Mouse (Mus musculus) left cerebral cortex, adult 11 months (tissue): Measurements from ENCODE around the gene Blvrb.

ENCODE experiments used
- DNase-seq: peaks from one replicate; pipeline ENCODE4 v3.0.0; 2022; ENCODE audit warnings: low spot score

Gene Blvrb

DNA sequence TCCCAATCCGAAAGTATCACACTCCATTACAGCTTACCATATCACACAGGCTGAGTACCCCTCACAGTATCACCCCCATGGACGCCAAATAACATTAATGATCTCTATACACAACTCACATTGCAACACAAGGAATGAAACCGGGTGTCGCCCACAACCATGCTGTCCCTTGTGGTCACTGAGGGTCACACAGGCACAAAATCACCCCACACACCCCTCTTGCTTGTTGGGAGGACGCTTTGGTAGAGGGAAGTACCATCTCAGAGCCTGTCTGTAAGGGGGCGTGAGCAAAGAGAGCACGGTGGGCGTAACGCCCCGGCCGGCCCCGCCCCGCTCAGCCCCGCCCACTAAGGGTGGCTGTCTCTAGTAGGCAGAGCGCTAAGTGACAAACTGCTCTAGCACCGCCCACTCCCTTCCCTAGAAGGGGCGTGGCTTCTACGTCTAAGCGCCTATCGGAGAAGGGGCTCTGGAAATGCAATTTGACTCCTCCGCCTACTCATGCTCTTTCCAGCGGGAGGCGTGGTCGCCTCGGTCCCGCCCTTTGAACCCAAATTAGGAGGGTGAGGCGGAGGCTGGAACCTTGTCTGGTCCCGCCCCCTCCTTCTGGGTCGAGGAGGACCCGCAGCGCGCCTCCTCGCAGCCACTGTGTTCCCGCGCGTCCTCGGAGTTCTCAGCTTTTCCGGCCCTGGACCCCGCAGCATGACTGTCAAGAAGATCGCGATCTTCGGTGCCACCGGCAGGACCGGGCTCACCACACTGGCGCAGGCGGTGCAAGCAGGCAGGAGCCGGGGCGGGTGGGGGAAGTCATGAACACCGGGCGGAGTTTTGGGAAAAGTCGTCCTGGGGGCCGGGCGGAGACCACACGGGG, at the start of gene Blvrb, which contains the start of gene Sptbn4:
Blvrb (plus strand) TSS at position 560 of the 868 bp plus-strand sequence.
Sptbn4 (minus strand) TSS at position 268 of the 868 bp plus-strand sequence.
- DNase-seq = peak; percentile 99

DNA sequence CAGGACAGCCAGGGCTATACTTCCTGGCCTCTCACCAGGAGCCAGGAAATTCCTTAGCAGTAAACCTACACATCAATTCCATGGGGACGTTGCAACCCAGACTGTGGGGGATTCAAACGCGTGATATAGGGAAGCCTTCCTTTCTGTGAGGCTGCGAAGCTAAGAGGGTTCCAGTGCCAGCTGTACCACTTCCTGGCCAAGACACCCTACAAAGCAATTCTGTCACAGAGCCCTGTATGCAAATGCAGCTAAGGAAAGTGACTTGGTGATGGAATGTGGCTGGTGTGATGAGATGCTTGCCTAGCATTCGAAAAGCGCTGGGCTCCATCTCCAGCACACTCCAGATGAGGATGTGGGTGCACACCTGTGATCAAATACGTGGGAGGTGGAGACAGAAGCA, 47.2 kb upstream of the Blvrb start:
- DNase-seq = no peak

DNA sequence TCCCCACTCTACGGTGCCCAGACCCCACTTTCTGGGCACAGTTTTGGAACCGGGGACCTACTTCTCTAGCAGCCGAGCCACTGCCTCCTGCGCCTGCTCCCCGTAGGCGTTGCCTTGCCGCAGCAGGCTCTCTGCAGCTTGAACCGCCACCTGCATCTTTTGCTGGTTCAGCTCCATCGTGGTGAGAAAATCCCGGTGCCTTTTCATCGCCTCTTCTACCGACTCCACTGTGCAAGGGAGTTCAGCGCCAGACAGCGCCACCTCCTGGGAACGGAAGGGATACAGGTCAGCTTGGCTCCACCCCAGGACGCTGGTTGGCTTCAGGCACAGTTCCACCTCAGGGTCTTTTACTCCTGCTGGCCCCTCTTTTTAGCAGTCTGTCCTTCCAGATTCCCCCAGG, 45.1 kb upstream of the Blvrb start:
- peak; percentile 65 for DNase-seq

DNA sequence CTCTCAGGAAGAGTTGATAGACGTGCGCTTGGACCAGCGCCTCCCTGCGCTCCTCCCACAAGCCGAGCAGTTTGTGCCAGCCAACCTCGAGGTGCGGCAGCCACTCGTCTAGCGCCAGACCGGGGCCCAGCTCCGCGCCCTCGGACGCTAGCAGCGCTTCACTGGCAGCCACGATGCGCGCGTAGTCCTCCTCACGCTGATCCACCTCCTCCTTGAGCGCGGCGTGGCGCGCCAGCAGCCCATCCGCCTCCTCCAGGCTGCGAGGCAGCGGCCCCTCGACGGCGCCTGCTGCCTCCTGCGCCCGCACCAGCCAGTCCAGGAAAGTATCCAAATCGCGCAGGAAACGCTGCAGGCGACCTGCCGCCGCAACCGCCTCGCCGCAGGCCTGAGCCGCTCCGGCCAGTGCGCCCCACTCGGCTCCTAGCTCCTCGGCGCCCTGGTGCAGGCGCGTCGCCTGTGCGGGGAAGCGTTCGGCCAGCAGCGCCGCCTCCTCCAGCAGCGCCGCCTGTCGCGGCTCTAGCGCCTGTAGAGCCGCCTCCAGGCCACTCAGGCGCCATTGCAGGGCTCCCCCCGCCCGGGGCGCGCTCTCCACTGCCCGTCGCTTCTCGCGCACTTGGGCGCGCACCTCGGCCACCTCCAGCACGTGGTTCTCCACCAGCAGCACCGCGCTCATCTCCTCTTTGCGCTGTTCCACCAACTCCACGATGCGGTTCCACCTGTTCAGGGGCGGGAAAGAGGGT, 43.4 kb upstream of the Blvrb start:
- no peak for DNase-seq

DNA sequence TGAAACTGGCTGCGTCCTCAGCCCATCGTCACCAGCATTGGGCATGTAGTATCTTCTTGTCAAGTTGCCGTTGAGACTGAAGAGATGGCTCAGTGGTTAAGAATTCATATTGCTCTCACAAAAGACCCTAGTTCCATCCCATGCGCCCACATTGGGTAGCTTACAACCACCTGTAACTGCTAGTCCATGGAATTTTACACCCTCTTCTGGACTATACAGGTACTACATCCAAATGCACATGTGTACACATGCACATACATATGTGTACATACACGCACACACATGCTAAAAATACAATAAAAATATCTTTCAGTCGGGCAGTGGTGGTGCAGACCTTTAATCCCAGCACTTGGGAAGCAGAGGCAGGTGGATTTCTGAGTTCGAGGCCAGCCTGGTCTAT, 41.3 kb upstream of the Blvrb start:
- DNase-seq = no peak

DNA sequence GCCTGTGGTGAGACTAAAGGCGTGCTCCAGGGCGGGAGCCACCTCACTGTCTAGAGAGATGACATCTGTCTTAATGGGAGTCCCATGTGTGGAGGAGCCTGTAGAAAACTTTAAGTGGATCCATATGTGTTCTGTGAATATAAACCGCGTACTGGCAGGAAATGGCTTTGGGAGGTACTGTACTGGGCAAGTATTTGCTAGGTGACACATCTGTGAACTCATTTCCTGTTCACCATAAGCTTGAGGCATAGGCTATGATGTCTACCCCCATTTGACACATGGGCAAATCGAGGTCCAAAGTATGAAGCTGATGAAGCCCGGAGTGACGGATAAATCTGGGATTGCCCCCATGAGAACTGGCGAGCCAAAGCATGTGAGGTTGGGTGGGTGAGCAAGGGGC, 40.0 kb upstream of the Blvrb start:
- DNase-seq = no peak

DNA sequence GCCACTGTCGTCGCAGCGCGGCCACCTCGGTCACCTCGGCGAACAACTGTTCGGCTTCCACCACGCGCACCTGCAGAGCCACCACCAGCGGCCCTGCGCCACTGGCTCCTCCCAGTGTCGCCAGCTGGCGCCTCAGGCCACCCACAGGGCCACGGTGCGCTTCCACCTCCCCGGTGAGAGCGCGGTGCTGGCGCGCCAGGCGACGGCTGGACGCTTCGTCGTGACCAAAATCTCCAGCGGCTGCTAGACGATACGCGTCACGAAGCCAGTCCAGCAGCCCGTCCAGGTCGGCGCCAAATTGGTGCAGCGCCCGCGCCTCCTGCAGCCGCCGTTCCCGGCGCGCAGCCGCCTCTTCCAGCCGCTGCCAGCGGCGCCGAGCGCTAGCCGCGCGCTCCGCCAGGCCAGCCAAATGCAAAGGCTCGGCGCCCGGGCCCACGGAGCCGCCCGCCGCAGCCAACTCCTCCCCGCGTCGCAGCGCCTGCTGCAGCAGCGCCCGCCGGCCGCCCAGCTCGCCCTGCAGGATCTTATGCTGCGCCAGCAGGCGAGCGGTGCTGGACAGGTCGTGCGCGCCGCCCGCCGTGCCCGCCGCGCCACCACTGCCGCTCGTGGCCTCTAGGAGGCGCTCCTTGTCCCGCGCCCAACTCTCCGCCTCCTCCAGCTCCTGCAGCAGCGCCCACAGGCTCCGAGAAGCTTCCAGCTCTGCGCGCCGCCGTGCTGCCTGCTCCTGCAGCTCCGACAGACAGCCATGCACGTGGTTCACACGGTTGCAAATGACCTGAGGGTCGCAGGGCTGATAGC, 39.2 kb upstream of the Blvrb start:
- no peak for DNase-seq

DNA sequence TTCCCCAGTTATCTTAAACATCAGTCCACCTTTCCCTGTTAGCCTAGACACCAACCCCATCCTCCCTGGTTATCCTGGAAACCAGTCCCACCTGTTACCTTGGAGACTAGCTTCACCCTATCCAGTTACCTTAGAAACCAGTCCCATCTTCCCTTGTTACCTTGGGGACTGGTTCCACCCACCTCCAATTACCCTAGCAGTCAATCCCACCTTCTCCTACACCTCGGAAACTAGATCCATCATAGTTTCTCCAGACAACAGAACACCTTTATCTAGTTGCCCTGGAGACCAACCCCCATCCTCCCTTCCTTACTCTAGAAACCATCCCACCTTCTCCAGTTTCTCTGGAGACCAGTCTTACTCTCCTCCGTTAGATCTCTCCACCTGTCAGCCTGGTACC, 30.6 kb upstream of the Blvrb start:
- DNase-seq = no peak

DNA sequence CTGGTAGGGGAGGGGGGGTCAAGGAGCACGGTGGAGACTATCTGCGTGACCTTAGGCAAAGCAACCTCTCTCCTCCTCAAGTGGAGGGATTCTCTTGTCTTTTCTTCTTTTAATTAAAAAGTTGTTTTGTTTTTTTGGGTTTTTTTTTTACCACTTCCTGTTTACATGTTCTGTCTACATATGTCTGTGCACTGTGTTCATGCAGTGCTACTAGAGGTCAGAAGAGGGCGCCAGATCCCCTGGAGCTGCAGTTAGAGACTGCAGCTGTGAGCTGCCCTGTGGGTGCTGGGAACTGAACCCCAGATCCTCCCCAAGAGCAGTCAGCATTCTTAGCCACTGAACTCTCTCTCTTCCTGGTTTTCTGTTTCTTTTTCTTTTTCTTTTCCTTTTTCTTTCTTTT, 28.7 kb upstream of the Blvrb start:
- no peak for DNase-seq

DNA sequence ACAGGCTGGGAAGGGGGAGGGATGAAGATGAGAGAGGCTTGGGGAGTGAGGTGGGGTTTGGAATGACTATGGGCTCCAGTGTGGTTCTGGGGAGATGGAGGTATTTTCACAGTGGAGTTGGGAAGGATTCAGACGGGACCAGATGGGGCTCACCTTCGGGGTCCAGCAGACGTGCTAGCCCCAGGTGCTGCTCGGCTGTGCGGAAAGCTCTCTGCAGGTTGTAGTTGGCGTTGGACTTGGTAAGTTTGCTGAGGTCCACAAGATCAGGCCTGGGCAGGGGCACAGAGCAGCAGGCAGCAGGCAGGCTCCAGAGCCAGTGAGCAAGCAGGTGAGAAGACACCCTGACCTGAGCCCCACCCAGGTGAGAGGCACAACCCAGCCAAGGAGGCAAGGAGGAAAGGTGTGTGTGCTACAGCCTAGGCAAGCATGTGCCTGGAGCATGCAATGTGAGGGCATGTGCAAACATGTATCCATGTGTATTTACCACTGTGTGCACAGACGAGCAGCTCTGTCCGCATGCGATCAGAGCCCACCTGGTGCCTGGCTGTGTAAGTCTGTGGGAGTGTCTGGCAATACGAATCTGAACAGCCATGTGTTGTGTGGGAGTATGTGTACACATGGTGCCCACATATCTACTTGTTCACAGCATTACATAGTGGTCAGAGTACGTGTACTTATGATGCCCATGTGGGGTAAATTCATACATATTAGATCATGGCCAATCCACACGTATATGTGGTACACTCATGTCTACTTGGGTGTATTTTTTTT, 24.0 kb upstream of the Blvrb start:
- no peak for DNase-seq

DNA sequence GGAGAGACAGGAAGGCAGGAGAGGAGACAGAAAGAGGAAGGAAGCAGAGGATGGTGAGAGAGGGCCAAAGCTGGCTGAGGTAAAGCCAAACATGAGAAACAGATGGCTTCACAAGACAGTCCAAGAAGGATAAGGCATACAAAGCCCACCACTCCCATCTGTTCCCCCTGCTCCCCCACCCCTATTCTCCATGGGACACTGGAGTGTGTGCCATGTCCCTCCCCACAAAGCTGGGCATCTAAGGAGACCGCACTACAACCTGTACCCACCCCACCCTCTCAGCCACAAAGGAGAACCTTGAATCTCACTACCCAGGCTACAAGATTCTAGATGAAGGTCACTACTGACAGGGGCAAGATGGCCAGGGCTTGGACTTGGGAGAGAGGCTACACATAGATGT, 20.4 kb upstream of the Blvrb start:
- no peak for DNase-seq

DNA sequence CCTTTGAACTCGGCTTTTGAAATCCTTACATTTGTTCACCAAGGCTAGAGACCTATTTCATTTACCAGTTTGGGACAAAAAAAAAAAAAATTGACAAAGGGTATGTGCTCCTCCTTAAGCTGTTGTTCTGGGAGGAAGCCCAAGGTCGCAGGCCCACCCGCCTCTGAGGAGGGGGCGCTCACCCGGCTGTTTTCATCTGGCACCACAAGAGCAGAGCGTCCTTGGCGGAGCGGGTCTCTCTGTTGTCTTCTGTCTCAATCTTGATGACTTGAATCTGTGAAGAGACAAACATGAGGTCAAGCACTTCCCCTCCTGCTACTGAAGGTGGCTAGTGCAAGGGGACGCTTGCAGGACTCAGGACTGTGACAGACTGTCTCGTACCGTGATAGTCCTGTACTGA, 19.8 kb upstream of the Blvrb start:
- DNase-seq = no peak

DNA sequence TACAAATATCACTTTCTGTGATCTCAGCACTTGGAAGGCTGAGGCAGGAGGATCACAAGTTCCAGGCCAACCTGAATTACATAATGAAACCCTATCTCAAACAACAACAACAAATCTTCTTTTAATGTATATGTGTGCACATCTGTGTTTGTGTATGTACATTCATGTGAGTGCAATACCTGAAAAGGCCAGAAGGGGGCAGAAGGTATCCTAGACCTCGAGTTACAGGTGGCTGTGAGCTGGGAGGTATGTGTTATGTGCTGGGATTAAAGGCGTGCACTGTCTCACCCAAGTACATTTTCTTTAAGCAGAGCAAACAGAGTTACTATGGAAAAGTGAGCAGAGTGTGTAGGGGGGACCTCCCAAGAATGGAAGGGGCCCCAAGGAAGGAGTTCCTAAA, 18.6 kb upstream of the Blvrb start:
- DNase-seq = no peak

DNA sequence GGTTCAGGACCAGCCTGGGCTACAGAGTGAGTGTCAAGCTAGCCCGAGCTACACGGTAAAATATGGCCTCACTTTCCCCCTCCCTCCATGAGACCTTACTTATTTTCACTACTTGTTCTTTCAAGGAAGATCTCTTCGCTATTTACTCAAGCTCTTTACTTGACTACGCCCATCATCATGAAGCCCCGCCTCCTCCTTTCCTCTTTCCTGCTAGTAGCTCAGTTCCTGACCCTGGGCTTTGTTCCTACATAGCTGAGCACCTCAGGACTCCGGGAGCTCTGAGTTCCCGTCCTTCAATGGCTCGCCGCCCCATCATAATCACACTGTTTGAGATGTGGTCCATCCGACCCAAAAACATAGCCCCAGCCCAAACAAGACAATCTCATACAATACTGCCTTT, 14.4 kb upstream of the Blvrb start:
- no peak for DNase-seq

DNA sequence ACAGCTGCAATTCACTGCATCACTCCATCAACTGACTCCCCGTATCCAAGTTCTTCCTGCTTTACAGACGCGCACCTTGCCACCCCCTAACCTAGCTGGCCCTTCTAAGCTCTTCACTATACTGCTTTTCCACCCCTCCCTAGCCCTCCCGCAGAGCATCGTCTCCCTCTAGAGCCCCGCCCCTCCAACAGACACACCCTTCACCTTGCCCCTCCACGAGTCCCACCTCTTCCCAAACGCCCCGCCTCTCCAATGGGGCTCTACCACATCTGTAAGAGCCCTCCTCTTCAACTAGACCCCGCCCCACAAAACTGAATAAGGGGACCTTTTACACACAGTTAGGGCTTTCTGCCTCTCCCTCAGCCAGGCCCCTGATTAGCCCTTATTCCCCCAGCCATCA, 14.0 kb upstream of the Blvrb start:
- no peak for DNase-seq

DNA sequence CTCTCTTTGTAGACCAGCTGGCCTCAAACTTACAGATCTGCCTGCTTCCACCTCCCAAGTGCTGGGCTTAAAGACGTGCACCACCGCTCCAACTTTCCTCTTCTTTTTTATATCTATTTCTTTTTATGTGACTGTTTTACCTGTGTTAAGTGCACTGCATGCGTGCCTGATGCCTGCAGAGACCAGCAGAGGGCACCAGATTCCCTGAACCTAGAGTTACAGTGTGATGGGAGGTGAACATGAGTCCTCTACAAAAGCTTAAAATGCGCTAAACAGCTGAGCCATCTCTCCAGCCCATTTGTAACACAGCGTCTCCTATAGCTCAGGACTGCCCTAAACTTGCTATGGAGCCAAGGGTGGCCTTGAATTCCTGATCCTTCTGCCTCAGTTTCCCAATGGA, 10.2 kb upstream of the Blvrb start:
- DNase-seq = no peak

DNA sequence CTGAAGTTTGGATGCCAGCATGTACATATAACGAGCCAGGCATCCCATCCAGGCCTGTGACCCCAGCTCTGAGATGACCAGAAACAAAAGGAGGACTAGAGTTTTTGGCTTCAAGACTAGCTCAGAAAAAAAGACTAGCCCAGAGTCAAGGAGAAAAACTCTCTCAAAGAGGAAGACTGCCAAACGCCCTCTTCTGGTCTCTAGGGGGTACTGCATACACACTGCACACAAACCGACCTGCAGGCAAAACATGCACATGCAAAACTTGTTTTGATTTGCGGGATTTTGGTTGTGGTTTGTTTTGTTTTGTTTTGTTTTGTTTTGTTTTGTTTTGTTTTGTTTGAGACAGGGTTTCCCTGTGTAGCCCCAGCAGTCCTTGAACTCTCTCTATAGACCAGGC, 7.8 kb upstream of the Blvrb start:
- DNase-seq = no peak

DNA sequence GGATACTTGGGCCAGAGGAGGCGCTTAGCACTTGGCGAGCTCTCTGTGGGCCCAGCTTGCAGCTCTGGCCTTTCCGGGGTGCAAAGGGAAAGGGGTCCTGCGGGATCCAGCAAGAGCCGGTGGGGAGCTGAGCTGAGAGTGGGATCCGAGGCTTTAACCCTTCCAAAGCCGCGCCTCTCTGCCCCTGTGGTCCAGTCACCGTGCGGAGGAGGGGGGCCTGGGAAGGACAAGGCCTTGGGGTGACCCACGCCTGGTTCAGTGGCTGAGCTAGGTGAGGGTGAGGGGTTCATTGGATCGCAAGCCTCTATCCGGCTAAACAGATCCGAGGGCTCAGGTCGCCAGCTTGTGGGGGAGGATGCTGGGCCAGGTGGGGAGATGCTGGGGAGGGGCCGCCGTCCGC, 1.7 kb upstream of the Blvrb start:
- DNase-seq = no peak

DNA sequence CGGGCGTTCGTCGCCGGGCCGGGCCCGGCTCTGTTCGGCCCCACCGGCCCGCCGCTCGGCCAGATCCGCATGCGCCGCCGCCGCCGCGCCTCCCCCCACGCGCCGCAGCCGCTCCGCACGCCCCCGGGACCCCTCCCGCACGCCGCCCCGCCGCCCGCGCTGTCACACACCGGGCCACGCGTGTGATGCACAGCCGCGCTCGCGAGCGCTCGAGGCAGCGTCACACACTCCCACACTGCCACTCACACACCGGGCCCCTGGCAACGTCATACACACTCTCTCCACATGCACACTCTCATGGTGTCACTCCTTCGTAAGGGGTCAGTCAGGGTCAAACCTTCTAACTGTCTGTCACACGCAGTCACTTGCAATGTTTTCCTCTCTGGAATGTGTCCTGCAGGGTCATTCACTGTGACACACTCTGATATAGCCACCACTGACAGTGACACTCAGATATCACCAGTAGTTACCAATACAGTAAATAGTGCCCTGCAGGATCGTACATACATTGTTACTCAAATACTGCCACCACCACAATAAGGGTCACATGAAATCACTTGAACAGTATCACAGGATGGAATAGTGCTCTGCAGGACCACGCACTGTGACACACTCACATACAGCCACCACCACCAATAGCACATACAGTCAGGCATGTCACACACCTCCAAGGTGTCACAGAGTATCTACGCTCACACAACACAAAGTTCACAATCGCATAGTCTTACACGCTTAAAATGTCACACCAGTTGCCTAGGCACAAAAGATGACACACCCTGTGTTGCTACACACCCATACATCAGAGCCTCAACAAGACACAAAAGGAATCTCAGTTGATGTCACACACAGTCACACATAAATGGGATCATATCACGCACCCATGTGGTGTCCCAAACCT, 1.0 kb upstream of the Blvrb start:
- peak; percentile 73 for DNase-seq

DNA sequence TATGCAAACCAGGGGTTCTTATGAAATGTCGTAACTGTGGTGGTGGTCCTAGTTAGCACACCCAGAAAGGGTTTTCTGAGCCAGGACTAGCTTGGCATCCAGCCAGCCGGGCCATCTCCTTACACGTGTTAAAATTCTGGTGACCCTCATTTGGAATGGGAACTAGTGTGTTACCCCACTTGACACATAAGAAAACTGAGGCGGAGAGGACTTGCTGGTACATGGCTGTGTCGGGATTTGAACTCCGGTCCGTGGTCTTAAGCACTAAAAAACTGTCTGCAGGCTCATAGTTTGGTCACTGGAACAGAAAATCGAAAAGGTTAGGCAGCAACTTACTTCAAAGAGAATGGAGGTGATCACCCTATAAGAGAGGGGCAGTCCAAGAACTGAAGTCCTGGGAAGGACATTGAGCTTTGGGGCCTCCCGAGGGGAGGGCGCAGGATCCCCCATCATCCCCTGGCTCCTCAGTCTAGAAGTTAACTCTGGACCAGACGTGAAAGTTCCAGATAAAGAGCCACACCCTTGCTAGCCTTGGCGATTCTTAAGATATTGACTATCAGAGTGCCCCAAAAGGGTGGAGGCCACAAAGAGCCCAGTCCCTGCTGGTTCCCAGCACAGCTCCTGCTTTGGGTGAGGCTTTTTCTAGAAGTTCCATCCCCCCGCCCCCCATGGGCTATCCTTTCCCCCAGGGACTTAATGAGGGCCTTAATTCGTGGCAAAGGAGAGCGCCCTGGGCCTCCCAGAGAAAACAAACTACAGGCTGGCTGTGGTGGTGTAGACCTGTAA, 836 bp downstream of the Blvrb start:
- no peak for DNase-seq
